Mouse (Mus musculus): ENCODE data around the gene Xlr4b. TPM values are rescaled to one million over a fixed set of nuclear protein-coding genes. Genes with fewer than 3 reads are reported as not detected.
"Not testable (repeated sequence)": the region's sequence is repeated elsewhere in the genome, so short reads cannot be mapped to it uniquely, and the experiment has no call there.

Gene Xlr4b
- polyA plus RNA-seq (2012; rRNA removed) = 0.92 and 1.8 TPM in 2 replicates

DNA sequence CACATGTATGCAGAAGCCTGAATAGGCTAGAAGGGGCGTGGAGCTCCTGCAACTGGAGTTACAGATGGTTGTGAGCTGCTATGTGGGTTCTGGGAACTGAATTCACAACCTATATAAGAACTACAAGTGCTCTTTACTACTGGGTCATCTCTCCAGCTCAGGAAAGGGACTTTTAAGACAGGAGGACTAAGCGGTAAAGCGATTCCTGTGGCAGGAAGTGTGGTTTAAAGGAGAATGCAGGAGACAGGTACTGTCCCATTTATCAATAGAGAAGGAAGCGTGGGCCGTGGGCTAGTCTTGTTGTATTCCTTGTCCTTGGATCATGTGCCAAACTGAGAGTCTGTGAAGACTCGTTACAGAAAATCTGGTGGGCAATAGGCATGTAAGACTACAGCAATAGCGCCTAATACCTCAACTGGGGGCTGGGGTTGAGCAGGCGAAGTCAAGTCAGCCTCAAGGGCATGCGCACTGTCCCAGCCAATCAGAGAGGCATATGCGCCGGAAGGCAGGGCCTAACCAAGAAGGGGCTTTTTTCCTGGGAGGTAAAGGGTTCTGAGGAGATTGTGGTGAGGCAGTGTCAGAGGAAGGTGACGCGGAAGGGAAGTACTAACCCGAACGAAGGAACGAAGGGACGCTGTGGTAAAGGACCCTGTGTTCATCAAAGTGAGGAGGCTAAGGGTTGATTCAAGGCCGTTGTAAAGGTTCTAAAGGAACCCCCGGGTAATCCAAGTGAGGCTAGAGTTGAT, at the start of gene Xlr4b:
TSS of gene Xlr4b (plus strand) at position 515 of the 746 bp plus-strand sequence.
- not testable (repeated sequence) for DNase-seq (ENCODE audit: extremely low spot score in 1 of 2, low spot score in 1 of 2)

DNA sequence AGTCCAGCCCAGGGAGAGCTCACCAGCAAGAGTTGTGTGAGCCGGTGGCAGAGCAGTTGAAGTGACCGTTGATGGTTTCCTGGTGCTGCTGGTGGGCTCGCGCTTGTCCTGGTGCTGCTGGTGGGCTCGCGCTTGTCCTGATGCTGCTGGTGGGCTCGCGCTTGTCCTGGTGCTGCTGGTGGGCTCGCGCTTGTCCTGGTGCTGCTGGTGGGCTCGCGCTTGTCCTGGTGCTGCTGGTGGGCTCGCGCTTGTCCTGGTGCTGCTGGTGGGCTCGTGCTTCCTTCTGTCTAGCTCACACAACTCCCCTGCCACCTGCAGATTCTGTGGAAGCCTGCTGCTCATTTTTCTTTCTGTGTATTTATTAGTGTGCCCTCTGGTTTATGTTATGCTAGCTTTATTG, 37.2 kb upstream of the Xlr4b start, which contains the start of gene Spin2d:
TSS of gene Spin2d (minus strand) at position 101 of the 400 bp plus-strand sequence.
- DNase-seq (ENCODE audit: extremely low spot score in 1 of 2, low spot score in 1 of 2) = not testable (repeated sequence)

DNA sequence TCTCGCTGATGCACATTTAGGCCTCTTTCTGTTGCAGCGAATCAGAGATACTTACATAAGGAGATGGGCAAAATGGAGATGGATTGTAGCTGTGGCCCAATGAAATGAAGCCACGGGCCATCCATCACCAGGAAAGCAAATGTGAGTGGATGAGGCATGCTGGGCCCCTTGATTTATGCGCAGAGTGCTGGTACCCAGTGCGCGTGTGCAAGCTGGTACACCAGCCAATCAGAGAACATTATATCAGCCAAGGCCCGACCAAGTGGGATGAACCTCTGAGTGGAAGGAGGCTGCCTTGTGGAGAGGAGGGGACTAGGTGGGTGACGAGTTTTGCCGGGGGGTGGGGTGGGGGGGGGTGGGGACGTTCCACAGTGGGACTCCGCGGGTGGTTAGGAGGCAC, 22.2 kb upstream of the Xlr4b start, which contains the start of gene Xlr3b:
TSS of gene Xlr3b (plus strand) at position 274 of the 400 bp plus-strand sequence.
- peak in 1 of 2 experiments; percentile 10 for DNase-seq (ENCODE audit: extremely low spot score in 1 of 2, low spot score in 1 of 2)

DNA sequence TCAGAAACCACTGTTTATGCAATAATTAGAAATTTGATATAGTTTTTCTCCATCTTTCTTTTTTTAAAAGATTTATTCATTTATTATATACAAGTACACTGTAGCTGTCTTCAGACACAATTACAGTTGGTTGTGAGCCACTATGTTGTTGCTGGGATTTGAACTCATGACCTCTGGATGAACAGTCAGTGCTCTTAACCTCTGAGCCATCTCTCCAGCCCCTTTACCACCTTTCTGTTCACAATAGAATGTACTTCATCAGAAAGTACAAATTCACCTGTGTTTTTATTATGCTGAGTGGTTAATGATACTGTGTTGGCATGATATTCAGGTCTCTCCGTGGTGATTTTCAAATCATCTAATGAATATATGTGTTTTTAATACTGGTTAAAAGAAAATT, 11.2 kb downstream of the Xlr4b start:
- DNase-seq (ENCODE audit: extremely low spot score in 1 of 2, low spot score in 1 of 2) = no peak

DNA sequence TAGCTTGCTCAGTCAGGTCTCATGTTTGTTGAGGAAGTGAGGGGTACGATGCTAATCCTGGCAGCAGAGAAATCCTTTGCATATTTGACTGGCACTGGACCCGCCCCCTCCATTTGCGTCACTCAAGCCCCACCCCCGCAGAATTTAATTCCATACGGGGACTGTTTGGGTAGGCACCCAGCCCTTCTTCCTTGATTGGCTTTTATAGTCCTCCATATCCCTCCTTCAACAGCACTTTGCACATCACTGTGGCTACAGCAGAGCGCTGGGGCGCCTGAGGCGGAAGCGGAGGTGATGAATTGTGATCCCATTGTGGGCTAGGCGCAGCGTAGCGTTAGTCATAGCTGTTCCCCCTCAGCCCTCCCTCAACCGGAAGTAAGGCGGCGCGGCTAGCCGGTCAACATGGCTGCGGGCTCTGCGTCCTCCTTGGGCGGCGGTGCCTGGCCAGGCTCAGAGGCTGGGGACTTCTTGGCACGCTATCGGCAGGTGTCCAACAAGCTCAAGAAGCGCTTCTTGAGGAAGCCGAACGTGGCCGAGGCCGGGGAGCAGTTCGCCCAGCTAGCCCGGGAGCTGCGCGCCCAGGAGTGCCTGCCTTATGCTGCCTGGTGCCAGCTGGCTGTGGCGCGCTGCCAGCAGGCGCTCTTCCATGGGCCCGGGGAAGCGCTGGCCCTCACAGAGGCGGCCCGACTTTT, 13.9 kb downstream of the Xlr4b start, which contains the start of gene F8a:
TSS of gene F8a (plus strand) at position 378 of the 692 bp plus-strand sequence.
- DNase-seq (ENCODE audit: extremely low spot score in 1 of 2, low spot score in 1 of 2) = peak; percentile 69 to 72

DNA sequence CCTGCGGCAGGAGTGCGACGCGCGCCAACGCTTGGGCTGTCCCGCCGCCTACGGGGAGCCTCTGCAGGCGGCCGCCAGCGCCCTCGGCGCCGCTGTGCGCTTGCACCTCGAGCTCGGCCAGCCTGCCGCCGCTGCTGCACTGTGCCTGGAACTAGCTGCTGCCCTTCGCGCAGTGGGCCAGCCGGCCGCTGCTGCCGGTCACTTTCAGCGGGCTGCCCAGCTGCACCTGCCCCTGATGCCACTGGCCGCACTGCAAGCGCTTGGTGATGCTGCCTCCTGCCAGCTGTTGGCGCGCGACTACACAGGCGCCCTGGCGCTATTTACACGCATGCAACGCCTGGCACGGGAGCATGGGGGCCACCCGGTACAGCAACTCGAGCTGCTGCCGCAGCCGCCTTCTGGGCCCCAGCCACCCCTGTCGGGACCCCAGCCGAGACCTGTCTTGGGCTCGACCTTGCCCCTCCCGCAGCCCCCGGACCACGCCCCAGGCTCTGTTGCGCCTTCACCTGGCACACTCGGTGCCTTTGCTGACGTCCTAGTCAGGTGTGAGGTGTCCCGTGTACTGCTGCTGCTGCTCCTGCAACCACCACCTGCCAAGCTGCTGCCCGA, 14.6 kb downstream of the Xlr4b start:
- DNase-seq (ENCODE audit: extremely low spot score in 1 of 2, low spot score in 1 of 2) = peak; percentile 1 to 43

DNA sequence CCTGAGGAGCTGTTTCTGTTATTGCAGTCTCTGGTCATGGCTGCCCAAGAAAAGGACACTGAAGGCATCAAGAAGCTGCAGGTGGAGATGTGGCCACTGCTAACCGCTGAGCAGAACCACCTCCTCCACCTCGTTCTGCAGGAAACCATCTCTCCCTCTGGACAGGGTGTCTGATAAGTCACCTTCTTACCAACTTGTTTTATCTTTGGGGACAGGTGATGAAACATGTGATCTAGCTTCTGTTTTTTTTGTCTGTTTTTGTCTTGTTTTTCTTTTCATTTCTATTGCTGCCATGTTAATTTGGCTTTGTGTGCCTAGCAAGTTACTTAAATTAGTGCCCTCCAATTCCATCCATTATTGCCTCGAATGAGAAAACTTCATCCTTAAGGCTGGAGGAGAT, 15.2 kb downstream of the Xlr4b start:
- no peak for DNase-seq (ENCODE audit: extremely low spot score in 1 of 2, low spot score in 1 of 2)

DNA sequence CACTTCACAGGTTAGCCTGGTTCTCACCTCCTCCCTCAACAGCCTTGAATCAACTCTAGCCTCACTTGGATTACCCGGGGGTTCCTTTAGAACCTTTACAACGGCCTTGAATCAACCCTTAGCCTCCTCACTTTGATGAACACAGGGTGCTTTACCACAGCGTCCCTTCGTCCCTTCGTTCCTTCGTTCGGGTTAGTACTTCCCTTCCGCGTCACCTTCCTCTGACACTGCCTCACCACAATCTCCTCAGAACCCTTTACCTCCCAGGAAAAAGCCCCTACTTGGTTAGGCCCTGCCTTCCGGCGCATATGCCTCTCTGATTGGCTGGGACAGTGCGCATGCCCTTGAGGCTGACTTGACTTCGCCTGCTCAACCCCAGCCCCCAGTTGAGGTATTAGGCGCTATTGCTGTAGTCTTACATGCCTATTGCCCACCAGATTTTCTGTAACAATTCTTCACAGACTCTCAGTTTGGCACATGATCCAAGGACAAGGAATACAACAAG, 28.7 kb downstream of the Xlr4b start, which contains the start of gene Xlr4c:
TSS of gene Xlr4c (minus strand) at position 310 of the 505 bp plus-strand sequence.
- not testable (repeated sequence) for DNase-seq (ENCODE audit: extremely low spot score in 1 of 2, low spot score in 1 of 2)

DNA sequence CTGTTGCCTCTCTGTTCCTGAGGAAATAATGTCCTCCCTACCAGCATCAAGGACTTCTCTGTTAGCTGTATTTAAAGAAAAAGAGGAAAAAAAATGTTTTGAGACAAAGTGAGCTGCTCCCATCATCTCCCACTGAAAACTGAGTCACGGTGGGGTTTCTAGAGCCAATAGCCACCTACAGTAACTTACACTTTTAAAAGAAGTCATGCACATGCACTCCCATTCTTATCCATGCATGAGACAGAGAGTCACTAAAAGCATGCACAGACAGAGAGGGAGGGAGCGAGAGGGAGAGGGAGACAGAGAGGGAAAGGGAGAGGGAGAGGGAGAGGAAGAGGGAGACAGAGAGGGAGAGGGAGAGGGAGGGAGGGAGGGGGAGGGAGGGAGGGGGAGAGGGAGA, 48.3 kb downstream of the Xlr4b start:
- DNase-seq (ENCODE audit: extremely low spot score in 1 of 2, low spot score in 1 of 2) = peak in 1 of 2 experiments; percentile 3

DNA sequence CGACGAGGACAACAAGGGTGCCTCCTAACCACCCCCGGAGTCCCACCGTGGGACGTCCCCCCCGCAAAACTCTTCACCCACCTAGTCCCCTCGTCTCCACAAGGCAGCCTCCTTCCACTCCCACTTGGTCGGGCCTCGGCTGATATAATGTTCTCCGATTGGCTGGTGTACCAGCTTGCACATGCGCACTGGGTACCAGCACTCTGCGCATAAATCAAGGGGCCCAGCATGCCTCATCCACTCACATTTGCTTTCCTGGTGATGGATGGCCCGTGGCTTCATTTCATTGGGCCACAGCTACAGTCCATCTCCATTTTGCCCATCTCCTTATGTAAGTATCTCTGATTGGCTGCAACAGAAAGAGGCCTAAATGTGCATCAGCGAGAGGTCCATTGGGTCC, 51.1 kb downstream of the Xlr4b start, which contains the start of gene Xlr3c:
TSS of gene Xlr3c (minus strand) at position 121 of the 400 bp plus-strand sequence.
- not testable (repeated sequence) for DNase-seq (ENCODE audit: extremely low spot score in 1 of 2, low spot score in 1 of 2)

Other genes starting within 250 kb of the Xlr4b start
- gene Zfp185, start 227.0 kb upstream of the Xlr4b start, polyA plus RNA-seq (2012; rRNA removed) = 0.44 and 0.72 TPM in 2 replicates
- gene Pnma5, start 177.2 kb upstream of the Xlr4b start, polyA plus RNA-seq (2012; rRNA removed) = 0.25 and 0.30 TPM in 2 replicates
- gene Pnma3, start 149.5 kb upstream of the Xlr4b start, polyA plus RNA-seq (2012; rRNA removed) = 14.2 and 19.4 TPM in 2 replicates
- gene Xlr4a, start 131.9 kb upstream of the Xlr4b start, polyA plus RNA-seq (2012; rRNA removed) = 0.18 and 0.99 TPM in 2 replicates
- 1.6 and 2.1 TPM in 2 replicates for gene Xlr3a, start 117.2 kb upstream of the Xlr4b start, polyA plus RNA-seq (2012; rRNA removed)
- 0.32 and 0.46 TPM in 2 replicates for gene Gm14685, start 97.3 kb upstream of the Xlr4b start, polyA plus RNA-seq (2012; rRNA removed)
- gene Xlr5b, start 65.5 kb upstream of the Xlr4b start, polyA plus RNA-seq (2012; rRNA removed) = not detected in 2 replicates
- 0.32 and 0.42 TPM in 2 replicates for gene DXBay18, start 64.9 kb upstream of the Xlr4b start, polyA plus RNA-seq (2012; rRNA removed)
- gene Spin2d, start 37.3 kb upstream of the Xlr4b start, polyA plus RNA-seq (2012; rRNA removed) = not detected in 2 replicates
- 3.8 and 6.8 TPM in 2 replicates for gene Xlr3b, start 22.1 kb upstream of the Xlr4b start, polyA plus RNA-seq (2012; rRNA removed)
- gene F8a, start 14.0 kb downstream of the Xlr4b start, polyA plus RNA-seq (2012; rRNA removed) = 14.7 and 16.6 TPM in 2 replicates
- gene Xlr4c, start 28.8 kb downstream of the Xlr4b start, polyA plus RNA-seq (2012; rRNA removed) = 0.12 and 0.40 TPM in 2 replicates
- gene Xlr3c, start 51.1 kb downstream of the Xlr4b start, polyA plus RNA-seq (2012; rRNA removed) = 0.06 TPM in 1 of 2 replicates, not detected in the other
- 0.13 TPM in 1 of 2 replicates, not detected in the other for gene Xlr5a, start 78.6 kb downstream of the Xlr4b start, polyA plus RNA-seq (2012; rRNA removed)
- gene Xlr5c, start 78.6 kb downstream of the Xlr4b start, polyA plus RNA-seq (2012; rRNA removed) = not detected in 2 replicates
- not detected in 2 replicates for gene Gm45015, start 122.5 kb downstream of the Xlr4b start, polyA plus RNA-seq (2012; rRNA removed)
- 16.9 and 17.5 TPM in 2 replicates for gene Zfp275, start 128.3 kb downstream of the Xlr4b start, polyA plus RNA-seq (2012; rRNA removed)
- 0.13 and 0.16 TPM in 2 replicates for gene Gm18336, start 184.4 kb downstream of the Xlr4b start, polyA plus RNA-seq (2012; rRNA removed)
- gene Zfp92, start 196.8 kb downstream of the Xlr4b start, polyA plus RNA-seq (2012; rRNA removed) = 0.95 and 1.6 TPM in 2 replicates
- not detected in 2 replicates for gene Trex2, start 221.0 kb downstream of the Xlr4b start, polyA plus RNA-seq (2012; rRNA removed)
- gene Haus7, start 244.7 kb downstream of the Xlr4b start, polyA plus RNA-seq (2012; rRNA removed) = 11.7 and 12.7 TPM in 2 replicates